Mouse (Mus musculus): ENCODE results near the gene Fam104a. TPM values are rescaled to one million over a fixed set of nuclear protein-coding genes. Genes with fewer than 3 reads are reported as not detected.

Gene Fam104a
- total RNA-seq (2021) = 10 to 100 TPM; 34.8 to 37.9 TPM
- long read RNA-seq, experiment 1, transcript Fam104a-201 (3 exons, 2,619 nt) = major isoform, 88 of 116 reads
- long read RNA-seq, experiment 1, partial matches to known transcripts = 1 of 116 reads
- long read RNA-seq, experiment 1, other reads (novel, unspliced or antisense) = 27 of 116 reads
- long read RNA-seq, experiment 2, transcript Fam104a-201 (3 exons, 2,619 nt) = major isoform, 93 of 126 reads
- long read RNA-seq, experiment 2, partial matches to known transcripts = 17 of 126 reads
- long read RNA-seq, experiment 2, other reads (novel, unspliced or antisense) = 16 of 126 reads

DNA sequence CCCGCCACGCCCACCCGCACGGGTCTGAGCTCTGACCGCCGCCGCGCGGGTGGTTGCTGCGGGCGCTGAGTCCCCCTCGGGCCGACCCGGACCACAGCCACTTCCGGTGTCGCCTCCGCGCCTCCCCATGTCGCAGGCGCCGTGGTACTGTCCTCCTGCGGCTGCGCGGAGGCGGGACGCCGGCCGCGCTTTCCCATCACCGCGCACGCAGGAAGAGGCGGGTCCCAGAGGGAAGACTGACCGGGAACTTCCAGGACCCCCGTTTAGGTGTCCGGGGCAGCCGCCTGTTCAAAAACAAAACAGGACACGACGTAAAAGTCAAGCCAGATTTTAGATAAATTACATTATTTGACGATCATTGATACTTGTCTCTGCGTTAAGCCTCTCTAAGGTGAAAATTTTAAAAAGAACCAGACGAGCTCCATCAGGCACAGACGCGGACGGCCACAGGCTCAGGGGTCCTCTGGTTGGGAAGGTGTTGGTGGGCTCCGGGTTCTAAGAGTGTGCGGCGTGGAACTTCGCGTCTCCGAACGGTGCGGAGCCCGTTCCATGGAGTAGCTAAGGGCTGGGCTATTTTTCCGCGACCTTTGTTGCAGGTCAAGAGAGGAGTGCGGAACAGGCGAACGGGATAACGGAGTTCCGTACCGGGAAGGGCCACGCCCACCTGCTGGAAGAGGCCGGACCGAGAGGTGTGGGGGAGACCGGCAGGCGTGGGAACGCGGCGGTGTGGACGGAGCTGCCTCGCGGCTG, at the start of gene Fam104a, which contains the start of gene D11Wsu47e:
TSS of gene Fam104a (minus strand) at position 199 of the 750 bp plus-strand sequence.
TSS of gene D11Wsu47e (plus strand) at position 456 of the 750 bp plus-strand sequence.
- DNase-seq = peak; percentile 92

DNA sequence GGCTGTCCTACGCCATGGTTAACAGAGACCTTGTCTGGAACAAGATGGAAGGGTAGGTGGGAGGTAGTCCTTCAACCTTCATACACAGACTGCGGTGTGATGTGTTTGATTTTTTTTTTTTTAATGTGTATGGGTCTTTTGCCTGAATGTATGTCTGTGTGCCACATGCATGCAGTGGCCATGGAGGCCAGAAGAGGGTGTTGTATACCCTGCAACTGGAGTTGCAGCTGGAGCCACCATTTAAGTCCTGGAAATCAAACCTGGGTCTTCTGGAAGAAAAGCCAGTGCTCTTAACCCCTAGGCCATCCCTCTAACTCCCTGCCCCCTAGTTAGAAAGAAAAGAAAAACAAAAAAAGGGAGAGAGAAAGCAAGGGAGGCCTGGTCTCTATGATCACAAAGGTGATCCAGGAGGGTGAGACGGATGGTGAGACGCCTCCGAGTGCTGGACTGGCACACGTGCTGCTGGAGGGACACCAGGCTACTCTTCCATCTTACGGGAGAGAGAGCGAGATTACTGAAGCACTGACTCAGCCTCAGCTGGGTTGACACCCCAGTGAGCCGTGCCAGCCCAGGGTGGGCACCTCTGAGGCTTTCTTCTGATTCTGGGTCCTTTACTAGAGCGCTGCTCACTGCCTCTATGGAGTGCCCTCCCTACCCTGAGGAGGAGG, 48.1 kb upstream of the Fam104a start:
- DNase-seq = no peak

DNA sequence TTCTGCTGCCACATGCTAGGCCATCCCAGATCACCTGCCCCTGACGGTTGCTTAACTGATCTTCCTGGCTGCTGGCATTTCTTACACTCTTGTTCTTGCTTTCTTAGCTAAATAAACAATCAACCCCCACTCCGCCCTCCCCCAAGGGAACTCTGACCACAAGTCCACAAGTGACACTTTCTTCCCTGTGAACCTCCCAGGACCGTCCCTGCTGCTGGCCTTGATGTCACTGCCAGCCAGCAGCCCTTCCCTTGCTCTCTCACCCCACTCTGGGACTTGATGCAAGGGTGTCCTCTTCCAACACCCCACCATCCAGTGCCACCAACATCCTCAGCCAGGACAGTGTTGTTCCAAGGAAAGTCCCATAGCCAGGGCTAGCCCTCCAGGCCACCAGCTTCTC, 46.9 kb upstream of the Fam104a start:
- no peak for DNase-seq

DNA sequence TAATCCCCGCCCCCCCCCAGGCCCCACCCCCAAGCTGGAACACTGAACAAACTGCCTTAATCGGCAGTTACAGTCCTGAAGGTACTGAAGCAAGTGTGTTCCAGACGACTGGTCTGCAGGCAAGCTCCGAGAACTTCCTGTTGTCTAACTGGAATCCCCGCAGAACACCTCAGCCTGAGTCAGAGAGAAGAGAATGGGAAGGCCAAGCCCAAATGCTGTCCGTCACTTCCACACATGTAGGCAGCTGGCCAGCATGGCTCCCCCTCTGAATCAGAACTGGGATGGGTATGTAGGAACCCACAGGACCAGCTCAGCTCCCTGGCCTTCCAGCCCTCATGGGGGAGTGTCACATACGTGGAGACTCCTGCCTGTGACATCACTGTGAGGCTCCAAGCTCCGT, 46.0 kb upstream of the Fam104a start:
- no peak for DNase-seq

DNA sequence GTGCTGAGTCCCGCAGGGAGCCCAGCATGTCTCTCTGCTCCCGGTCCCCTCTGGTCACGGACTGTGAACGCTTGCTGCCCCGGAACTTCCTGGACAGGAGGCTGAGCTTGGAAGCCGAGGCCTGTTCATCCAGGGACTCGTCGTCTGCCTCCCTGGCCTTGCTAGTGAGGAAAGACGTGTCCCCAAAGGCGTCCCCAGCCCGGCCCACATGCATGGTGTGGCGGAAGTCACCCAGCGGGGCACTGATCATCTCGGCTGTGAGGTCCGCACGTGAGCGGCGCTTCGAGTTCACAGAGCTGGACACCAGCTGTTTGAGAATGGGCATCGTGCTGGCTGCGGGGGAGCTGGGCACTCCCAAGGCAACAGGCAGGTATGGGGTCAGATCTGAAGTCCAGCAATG, 45.3 kb upstream of the Fam104a start:
- no peak for DNase-seq

DNA sequence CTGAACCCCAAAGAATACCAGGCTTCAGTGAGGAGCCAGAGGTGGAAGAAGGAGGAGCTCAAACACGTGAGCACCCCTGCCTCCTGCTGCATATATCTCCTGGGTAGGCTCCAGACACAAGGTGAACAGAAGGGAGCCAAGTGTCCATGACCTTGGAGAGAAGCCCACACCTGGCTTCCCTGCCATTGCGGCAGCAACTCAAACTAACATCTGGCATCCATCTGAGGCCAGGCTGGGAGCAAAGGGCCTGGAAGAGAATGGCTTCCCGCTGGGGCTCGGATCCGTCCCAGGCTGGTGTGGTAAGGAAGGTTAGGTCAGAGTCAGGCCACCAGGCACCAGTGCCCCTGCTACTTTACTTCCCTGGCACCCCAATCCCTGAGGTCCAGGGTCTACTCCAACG, 44.0 kb upstream of the Fam104a start:
- no peak for DNase-seq

DNA sequence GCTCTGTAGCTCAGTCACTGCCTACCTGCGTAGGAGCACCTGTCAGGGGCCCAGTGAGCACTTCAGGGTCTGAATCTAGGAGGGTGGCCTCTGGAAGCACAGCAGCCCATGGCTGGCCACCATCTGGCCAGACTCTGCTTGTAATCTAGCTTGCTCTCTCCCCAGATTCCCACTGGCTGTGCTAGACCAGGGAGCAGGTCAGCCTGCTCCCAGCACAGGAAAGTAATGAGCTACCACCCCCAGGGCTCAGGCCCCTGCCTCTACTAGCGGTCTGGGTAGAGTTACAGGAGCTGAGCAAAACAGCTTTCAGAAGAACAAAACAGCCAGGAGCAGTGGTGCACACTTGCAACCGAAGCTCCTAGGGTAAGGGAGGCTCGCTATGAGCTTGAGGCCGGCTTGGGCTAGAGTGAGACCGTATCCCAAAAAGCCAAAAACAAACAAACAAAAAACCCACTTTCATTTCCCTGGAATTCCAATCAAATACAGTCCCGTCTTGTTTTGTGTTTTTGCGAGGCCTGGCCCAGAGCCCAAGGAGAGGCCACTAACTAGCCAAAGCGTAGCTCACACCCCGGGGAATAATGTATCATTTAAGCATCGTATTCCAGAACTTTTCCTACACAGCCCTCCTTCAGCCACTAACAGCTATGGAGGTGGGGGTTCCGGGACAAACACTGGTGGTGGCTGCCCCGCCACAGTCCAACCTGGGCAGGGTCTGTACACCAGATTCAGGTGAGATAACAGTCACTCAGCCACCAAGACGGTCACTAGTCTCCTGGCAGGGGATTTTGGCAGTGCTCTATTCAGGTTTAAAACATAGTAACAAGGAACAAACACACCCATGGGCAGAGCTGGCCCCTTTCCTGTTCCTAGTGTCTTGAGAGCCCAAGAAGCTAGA, 43.3 kb upstream of the Fam104a start:
- DNase-seq = no peak

DNA sequence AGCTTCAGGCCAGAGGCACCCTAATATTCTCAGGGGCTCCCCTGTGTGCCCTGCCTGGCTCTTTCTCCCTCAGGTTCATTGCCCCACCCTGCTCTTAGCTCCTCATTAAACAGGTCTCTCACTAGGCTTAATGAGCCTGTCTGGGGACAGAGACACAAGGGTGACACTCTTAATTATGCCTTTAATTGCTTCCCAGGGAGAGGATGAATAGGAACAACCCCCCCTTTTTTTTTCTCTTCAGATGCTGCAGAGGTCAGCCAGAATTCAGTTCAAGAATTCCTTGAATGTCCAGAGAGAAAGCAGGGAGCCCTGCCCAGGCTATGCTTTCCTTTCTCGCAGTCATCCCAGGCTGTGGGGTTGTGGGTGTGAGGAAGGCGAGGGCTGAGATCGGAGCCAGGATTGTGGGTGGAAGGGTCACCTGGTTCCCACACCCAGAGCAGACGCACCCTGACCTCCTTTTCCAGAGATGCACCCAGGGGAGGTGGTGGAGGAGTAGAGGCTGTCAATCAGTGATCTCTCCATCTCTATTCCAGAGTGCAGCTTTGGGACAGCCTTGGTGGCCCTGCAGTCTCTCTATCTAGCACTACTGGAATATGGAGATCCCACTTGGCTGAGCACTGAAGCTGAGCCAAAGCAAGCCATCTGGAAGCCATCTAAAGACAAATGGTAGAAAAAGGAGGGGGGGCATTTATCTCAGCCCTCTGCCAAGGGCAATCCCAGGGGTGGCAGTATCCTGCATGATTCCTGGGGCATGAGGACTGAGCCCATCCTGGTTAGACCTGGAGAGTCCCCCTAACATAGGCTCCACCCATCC, 41.5 kb upstream of the Fam104a start:
- peak; percentile 44 for DNase-seq

DNA sequence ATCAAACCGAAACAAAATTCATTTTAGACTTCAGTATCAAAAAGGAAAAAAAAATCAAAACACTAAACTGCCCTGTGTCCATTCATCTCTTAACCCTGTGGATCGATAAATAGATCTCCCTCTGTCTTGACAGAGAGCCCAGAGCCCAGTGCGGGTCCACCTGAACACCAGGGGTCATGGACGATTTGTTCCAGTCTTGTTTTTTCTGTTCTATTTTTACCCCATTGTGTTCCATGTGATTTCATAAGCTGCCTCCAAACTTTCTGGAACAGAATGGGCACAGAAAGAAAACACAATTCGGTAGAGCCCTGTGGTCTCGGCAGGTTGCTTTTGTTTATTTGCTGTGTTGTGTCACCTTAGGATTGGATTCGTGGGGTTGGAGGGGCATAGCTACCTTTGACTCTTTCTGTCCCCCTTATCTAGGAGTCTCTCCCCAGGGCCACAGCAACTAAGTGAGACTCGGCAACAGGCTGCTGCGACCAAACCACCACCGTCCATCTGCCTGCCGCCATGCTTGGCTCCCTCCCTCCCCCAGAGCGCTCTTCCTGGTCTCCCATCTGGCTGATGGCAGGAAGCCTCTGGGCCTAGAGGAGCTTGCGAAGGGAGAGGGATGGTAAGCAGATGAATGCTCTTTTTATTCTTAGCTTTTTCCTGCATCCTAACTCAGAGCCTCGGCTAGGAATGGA, 38.6 kb upstream of the Fam104a start:
- DNase-seq = no peak

DNA sequence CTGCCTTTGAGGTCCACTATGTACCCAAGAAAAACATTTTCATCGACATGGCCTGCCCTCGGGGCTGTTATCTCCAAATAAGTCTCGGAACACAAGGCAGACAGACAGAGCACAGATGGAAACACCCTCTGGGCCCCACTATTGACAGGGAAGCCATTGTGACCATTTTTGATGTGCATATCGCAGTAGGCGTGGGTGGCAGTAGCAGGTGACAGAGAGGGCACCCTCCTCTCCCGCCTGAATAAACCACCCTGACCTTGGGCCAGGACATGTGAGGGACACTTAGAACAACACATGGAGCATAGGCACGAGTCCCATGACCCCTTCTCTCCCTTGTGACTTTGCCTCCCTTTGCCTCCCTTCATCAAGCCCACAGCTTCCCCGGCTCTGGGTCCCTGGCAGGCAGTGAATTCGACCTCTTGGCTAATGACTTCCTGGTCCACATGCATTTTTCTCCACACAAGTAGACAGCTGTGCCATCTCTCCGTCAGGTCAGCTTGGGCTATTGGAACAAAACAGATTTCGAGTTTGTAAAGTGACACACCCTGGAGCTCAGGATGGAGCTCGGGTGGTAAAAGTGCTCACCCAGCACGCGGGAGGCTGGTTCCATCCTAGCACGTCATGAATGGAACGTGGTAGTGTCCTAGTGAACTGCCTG, 33.9 kb upstream of the Fam104a start:
- DNase-seq = no peak

DNA sequence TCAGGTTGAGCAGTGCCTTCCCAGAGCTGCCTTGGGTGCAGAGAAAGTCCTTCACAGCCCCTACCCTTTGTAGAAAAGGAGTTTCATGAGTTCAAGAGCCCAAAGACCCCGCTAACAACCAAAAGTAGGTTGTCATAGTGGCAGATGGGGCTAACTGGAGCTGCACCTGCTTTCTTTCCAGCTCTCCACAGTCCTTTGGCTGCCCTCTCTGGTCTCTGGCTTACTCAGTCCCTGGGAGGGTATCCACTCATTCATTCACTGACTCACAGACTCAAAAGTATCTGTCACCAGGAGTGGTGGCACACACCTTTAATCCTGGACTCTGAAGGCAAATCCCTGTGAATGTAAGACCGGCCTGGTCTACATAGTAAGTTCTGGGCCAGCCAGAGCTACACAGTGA, 32.2 kb upstream of the Fam104a start:
- DNase-seq = no peak

DNA sequence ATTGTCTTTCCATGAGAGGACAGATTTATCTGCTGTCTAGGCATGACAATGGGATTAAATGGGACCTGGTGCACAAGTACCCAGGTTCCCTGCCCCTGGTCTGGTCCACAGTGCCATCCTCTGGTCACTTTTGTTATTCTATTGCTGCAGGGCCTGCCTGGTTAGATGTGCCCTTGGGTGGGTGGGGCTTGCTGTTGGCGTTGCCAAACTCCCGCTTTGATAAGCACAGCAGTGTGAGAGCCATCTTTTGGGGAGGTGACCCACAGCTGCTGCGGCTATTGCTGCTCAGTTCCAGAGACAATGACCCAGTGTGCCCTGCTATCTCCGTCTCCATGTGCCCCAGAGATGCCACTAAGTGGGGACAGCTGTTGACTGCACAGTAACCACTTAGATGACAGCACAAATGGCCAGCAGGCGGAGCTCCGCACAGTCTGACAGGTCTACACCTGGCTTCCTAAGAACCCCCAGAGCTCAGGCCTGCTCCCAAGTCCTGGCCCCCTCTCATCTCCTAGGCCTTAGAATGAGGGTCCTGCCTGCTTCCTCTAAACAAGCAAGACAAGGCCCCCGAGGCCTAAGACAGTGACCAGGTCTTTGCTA, 31.2 kb upstream of the Fam104a start:
- DNase-seq = no peak

DNA sequence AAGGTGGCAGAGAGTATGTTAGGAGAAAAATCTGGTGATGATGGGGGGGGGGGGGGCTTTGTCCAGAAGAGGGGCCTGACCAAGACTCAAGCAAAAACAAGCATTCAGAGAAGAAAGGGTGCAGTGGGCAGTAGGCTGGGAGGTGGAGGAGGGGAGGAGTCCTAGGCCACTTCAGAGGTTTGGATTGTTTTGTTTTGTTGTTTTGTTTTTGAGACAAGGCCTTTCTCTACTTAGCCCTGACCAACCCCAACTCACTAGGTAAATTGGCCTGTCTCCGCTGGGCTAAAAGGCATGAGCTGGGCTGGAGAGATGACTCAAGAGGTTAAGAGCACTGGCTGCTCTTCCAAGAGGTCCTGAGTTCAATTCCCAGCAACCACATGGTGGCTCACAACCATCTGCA, 27.1 kb upstream of the Fam104a start:
- DNase-seq = no peak

DNA sequence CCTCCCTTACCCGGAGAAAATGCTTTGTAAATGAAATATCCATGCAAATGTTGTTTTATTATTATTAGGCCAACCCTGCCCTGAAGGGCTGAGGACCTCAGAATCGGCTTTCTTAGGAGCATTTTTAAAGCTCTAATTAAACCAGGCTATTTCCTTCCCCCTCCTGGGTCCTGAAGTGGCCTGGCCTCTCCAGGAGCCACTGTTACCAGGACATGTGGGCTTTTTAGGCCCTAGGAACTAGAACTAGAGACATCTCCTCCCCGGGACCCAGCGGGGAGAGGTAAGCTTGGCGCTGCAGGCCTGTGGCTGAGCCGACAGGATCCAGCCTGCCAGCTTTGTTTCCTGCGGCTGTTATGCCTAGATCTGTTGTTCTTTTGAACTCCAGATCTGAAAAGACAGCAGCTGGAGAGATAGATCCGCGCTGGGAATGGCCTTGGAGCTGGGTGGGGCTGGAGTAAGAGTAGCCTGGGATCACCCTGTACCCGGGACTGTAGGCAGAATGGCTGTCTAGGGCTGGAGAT, 26.4 kb upstream of the Fam104a start:
- DNase-seq = no peak

DNA sequence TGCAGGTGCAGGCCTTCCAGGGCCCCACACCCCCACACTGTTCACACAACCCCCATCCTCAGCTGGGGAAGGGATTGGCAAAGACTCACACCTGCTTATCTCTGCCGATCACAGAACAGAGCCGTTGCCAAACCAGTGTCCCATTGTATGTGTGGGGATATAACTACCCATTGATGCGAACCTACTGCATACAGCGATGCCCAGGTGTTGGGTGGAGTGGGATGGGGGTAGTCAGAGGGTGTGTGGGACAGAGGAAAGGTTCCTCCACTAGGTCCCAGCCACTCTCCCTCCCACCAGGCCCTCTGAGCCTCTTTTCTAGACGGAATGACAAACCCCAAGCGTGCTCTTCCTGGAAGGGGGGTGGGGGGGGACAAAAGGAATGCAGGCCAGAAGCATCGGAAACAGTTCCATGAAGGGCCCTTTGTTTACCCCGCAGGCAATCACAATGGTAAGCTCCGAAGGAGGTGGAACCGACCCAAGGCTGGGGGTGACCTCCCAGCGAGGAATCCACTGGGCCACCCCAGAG, 25.8 kb upstream of the Fam104a start, which contains the start of gene Cpsf4l:
TSS of gene Cpsf4l (minus strand) at position 287 of the 526 bp plus-strand sequence.
- no peak for DNase-seq

DNA sequence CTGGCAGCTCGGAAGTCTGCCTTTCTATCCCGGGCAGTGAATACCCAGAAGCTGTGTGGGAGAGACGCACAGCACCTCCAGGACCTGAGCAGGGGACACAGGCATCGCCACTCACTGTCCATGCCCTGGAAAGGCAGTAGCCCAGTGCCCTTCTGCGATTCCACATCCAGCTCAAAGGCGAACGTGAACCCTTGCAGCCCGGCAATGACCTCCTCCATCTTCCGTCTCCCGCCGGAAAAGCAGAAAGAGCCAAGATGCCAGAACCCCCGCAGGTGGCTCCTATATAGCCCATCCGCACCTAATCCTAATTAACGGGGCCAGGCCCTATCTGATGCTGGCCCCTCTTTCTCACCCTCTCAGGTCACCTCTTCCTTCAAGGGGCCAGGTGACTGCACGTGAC, 25.3 kb upstream of the Fam104a start:
- DNase-seq = no peak

DNA sequence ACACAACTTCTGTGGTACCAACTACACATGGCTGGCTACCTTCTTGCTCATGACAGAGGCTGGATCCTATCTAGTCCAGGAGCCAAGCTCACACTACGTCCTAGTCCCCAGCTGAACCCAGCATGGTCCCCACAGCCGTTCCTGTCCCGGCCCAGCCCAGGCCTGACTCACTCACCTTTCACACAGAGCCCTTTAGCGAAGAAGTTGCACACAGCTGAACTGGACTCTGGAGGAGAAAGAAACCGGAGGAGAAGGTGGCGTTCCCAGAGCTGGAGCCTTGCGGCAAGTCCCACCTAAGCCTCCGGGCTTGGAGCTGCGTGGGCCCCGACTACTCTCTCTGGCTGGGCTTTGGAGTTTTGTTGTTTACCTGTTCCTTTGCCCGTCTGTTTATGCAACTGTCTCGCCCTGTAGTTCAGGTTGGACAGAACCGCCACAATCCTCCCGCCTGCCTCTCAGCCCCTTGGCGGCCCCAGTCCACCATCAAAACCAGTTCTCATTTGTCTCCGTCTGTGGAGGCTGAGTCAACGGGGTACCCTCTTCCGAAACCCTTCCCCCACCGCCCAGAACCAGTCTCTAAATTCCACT, 24.8 kb upstream of the Fam104a start:
- DNase-seq = no peak

DNA sequence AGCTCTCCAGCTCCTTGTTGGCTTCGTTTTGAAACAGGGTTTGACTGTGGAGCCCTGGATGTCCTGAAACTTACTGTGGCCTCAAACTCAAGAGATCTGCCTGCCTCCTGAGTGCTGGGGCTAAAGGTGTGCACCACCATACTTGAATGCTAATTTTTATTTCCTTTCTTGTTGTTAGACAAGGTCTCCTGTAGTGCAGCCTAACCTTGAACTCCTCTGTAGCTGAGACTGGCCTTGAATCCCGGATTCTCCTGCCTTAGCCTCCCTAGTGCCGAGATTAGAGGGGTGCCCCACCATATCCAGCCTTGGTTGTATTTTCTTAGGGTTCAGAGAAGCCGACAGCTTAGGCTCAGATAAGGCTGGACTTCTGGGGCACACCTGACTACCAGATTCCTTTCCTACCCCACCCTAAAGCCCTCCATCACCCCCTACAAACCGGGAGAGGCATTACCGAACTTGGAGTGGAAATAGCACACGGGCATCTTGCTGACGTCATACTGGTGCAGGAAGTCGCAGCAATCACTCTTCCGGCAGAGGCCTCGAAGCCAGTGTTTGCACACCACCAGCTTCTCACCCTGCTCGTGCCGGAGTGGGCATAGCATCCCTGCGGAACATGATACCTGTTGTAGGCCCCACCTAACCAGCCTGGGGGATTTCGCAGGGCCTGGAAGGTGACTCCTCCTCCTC, 22.2 kb upstream of the Fam104a start:
- no peak for DNase-seq
